Comparison of ENCODE assay signal across 22 mouse cellular contexts in genomic region chr12:85964436-85964835, GRCm38 (mm10).
A peak's percentile ranks its signal among the peaks of the same experiment; 100 is the strongest.
DNase-seq lines count a peak whose midpoint lies in the region; ATAC-seq and TF ChIP-seq lines count a peak whose summit lies in the region.
"Had no signal": no experiment of that assay in that cellular context is flagged by ENCODE, and none has a peak within 500 bp of the region (broad histone marks: within the 10 kb centered on the region; RNA-seq: fewer than 3 reads in every experiment).

No protein-coding gene starts in this region.

- H3K36me3 ChIP-seq in spleen, adult 2 months (ENCODE audit: control insufficient read depth, insufficient read depth, low read length), result no peaks in the 10 kb centered on the region
- H3K36me3 ChIP-seq: embryonic facial prominence, embryonic 15.5 days; forebrain, embryonic 15.5 days; heart, embryonic 13.5 days; midbrain, embryonic 15.5 days; neural tube, embryonic 13.5 days had no signal

- ATAC-seq in megakaryocyte, adult 5-6 weeks (ENCODE audit: poor library complexity, severe bottlenecking), result peak; percentile 34; the same call in 1 of the 2 replicates
- ATAC-seq: forebrain, embryonic 15.5 days; midbrain, embryonic 15.5 days; Patski had no signal

- peak overlapping the region; percentile 77 for H3K27ac ChIP-seq in spleen, adult 2 months (ENCODE audit: insufficient read depth, low read length)
- H3K27ac ChIP-seq: forebrain, embryonic 15.5 days; hindbrain, embryonic 12.5 days; midbrain, embryonic 15.5 days; neural tube, embryonic 13.5 days had no signal

- DNase-seq in adrenal gland, postnatal 10 days, result peak; percentile 39
- no peak for DNase-seq in adrenal gland, adult (ENCODE audit: inconsistent age in 2 of 2, low spot score in 1 of 2)
- DNase-seq in spleen, adult 2 months (ENCODE audit: low read depth in 1 of 2, low spot score in 2 of 2), result peak in 1 of 2 experiments; percentile 46
- no peak for DNase-seq in spleen, adult 18-20 months
- no peak for DNase-seq in frontal cortex, postnatal 14 days (ENCODE audit: low spot score in 2 of 2)
- DNase-seq in urinary bladder, postnatal 14 days (ENCODE audit: low spot score), result no peak
- DNase-seq: adrenal gland, adult 8-10 months; cerebellum, adult 9-11 months; kidney, adult 18-20 months; layer of hippocampus, adult 9-11 months; left cerebral cortex, postnatal 4 days; right cerebral cortex, adult 18-20 months; right cerebral cortex, postnatal 4 days had no signal

- no peak overlapping the region for H3K4me3 ChIP-seq in spleen, adult 2 months (ENCODE audit: extremely low read depth, insufficient read depth, insufficient read length)
- H3K4me3 ChIP-seq: embryonic facial prominence, embryonic 15.5 days; forebrain, embryonic 15.5 days; heart, embryonic 13.5 days; hindbrain, embryonic 12.5 days; midbrain, embryonic 15.5 days; myocyte; neural tube, embryonic 13.5 days had no signal

- H3K4me1 ChIP-seq in spleen, adult 2 months (ENCODE audit: control insufficient read depth, insufficient read depth, insufficient read length), result peaks cover 28% of the 10 kb centered on the region; the same call in 1 of the 2 replicates

- 33% methylated on average over 3 of the region's 3 CpGs for WGBS in spleen, adult 2 months

- no peaks in the 10 kb centered on the region for H3K27me3 ChIP-seq in spleen, adult 2 months (ENCODE audit: control insufficient read depth, insufficient read depth, low read length)
- H3K27me3 ChIP-seq: embryonic facial prominence, embryonic 15.5 days; forebrain, embryonic 15.5 days; heart, embryonic 13.5 days; hindbrain, embryonic 12.5 days; midbrain, embryonic 15.5 days; neural tube, embryonic 13.5 days; Patski had no signal

- TF ChIP-seq POLR2A in spleen, adult 2 months (IDR thresholded peaks at IDR 0.05; ENCODE audit: low read depth, low read length), result no peak

- TF ChIP-seq CTCF in spleen, adult 2 months (IDR thresholded peaks at IDR 0.05; ENCODE audit: extremely low read depth, insufficient read depth, insufficient read length, insufficient replicate concordance), result peak; percentile 27; the same call in 1 of the 2 replicates
